Mouse (Mus musculus): ENCODE measurements around the gene BC055324. TPM values are rescaled to one million over a fixed set of nuclear protein-coding genes. Genes with fewer than 3 reads are reported as not detected.

The BC055324 gene
- polyA plus RNA-seq, 1 experiment, result 10.7 TPM

- H3K4me3 ChIP-seq (replicated peaks; ENCODE audit: control insufficient read depth, low read depth, low read length), result no peak overlapping the region
- WGBS, result 69% methylated on average over 1 of the region's 1 CpGs
- no peak for TF ChIP-seq POLR2A (IDR thresholded peaks at IDR 0.05; ENCODE audit: borderline replicate concordance, control insufficient read depth, low read depth, low read length)
- no peak for TF ChIP-seq CTCF (IDR thresholded peaks at IDR 0.05; ENCODE audit: control insufficient read depth, insufficient read depth, low read length)
- no peaks in the 10 kb centered on the region for H3K4me1 ChIP-seq (ENCODE audit: control insufficient read depth, insufficient read depth, low read length)
- no peak overlapping the region for H3K27ac ChIP-seq (ENCODE audit: control insufficient read depth, insufficient read depth, low read depth, low read length, poor library complexity)
These were observed 18.1 kb downstream of the BC055324 start for GRCm38 (mm10) chr1:163976515-163976914.

- no peak overlapping the region for H3K27ac ChIP-seq (ENCODE audit: control insufficient read depth, insufficient read depth, low read depth, low read length, poor library complexity)
- no peak overlapping the region for H3K4me3 ChIP-seq (replicated peaks; ENCODE audit: control insufficient read depth, low read depth, low read length)
- no peaks in the 10 kb centered on the region for H3K4me1 ChIP-seq (ENCODE audit: control insufficient read depth, insufficient read depth, low read length)
- TF ChIP-seq POLR2A (IDR thresholded peaks at IDR 0.05; ENCODE audit: borderline replicate concordance, control insufficient read depth, low read depth, low read length), result no peak
- TF ChIP-seq CTCF (IDR thresholded peaks at IDR 0.05; ENCODE audit: control insufficient read depth, insufficient read depth, low read length), result no peak
- 81% methylated on average over 2 of the region's 2 CpGs for WGBS
These were observed 19.5 kb downstream of the BC055324 start for GRCm38 (mm10) chr1:163975088-163975487.

GRCm38 (mm10) chr1:163974471-163974870 lies 20.1 kb downstream of the BC055324 start:
- no peak for TF ChIP-seq POLR2A (IDR thresholded peaks at IDR 0.05; ENCODE audit: borderline replicate concordance, control insufficient read depth, low read depth, low read length)
- TF ChIP-seq CTCF (IDR thresholded peaks at IDR 0.05; ENCODE audit: control insufficient read depth, insufficient read depth, low read length), result no peak
- Histone ChIP-seq H3K27ac (ENCODE audit: control insufficient read depth, insufficient read depth, low read depth, low read length, poor library complexity) (no peak overlapping the region), H3K4me1 (ENCODE audit: control insufficient read depth, insufficient read depth, low read length) (no peaks in the 10 kb centered on the region), H3K4me3 (replicated peaks; ENCODE audit: control insufficient read depth, low read depth, low read length) (no peak overlapping the region)
- 91% methylated on average over 1 of the region's 1 CpGs for WGBS

GRCm38 (mm10) chr1:163964008-163964689 lies 30.4 kb downstream of the BC055324 start:
- Histone ChIP-seq H3K4me3 (replicated peaks; ENCODE audit: control insufficient read depth, low read depth, low read length) (no peak overlapping the region), H3K27ac (ENCODE audit: control insufficient read depth, insufficient read depth, low read depth, low read length, poor library complexity) (no peak overlapping the region)
- WGBS, result 24% methylated on average over 10 of the region's 10 CpGs

GRCm38 (mm10) chr1:163958036-163958435 lies 36.6 kb downstream of the BC055324 start:
- H3K4me1 ChIP-seq (ENCODE audit: control insufficient read depth, insufficient read depth, low read length), result no peaks in the 10 kb centered on the region
- H3K27ac ChIP-seq (ENCODE audit: control insufficient read depth, insufficient read depth, low read depth, low read length, poor library complexity), result no peak overlapping the region
- H3K4me3 ChIP-seq (replicated peaks; ENCODE audit: control insufficient read depth, low read depth, low read length), result no peak overlapping the region
- no peak for TF ChIP-seq POLR2A (IDR thresholded peaks at IDR 0.05; ENCODE audit: borderline replicate concordance, control insufficient read depth, low read depth, low read length)
- 84% methylated on average over 3 of the region's 3 CpGs for WGBS

More at GRCm38 (mm10) chr1:163964008-163964689, 30.4 kb downstream of the BC055324 start:
- no peak for TF ChIP-seq CTCF (IDR thresholded peaks at IDR 0.05; ENCODE audit: control insufficient read depth, insufficient read depth, low read length)
- H3K4me1 ChIP-seq (ENCODE audit: control insufficient read depth, insufficient read depth, low read length), result peaks cover 2% of the 10 kb centered on the region

- no peak overlapping the region for H3K4me3 ChIP-seq (replicated peaks; ENCODE audit: control insufficient read depth, low read depth, low read length)
- 81% methylated on average over 2 of the region's 2 CpGs for WGBS
- H3K4me1 ChIP-seq (ENCODE audit: control insufficient read depth, insufficient read depth, low read length), result no peaks in the 10 kb centered on the region
- no peak overlapping the region for H3K27ac ChIP-seq (ENCODE audit: control insufficient read depth, insufficient read depth, low read depth, low read length, poor library complexity)
- TF ChIP-seq CTCF (IDR thresholded peaks at IDR 0.05; ENCODE audit: control insufficient read depth, insufficient read depth, low read length), result no peak
- TF ChIP-seq POLR2A (IDR thresholded peaks at IDR 0.05; ENCODE audit: borderline replicate concordance, control insufficient read depth, low read depth, low read length), result no peak
These were observed 41.2 kb downstream of the BC055324 start for GRCm38 (mm10) chr1:163953396-163953795.

GRCm38 (mm10) chr1:163942056-163942455 lies 52.5 kb downstream of the BC055324 start:
- no peak overlapping the region for H3K27ac ChIP-seq (ENCODE audit: control insufficient read depth, insufficient read depth, low read depth, low read length, poor library complexity)
- H3K4me3 ChIP-seq (replicated peaks; ENCODE audit: control insufficient read depth, low read depth, low read length), result no peak overlapping the region
- TF ChIP-seq POLR2A (IDR thresholded peaks at IDR 0.05; ENCODE audit: borderline replicate concordance, control insufficient read depth, low read depth, low read length), result no peak
- TF ChIP-seq CTCF (IDR thresholded peaks at IDR 0.05; ENCODE audit: control insufficient read depth, insufficient read depth, low read length), result no peak
- H3K4me1 ChIP-seq (ENCODE audit: control insufficient read depth, insufficient read depth, low read length), result no peaks in the 10 kb centered on the region
- 87% methylated on average over 6 of the region's 6 CpGs for WGBS

GRCm38 (mm10) chr1:163934591-163934990 lies 60.0 kb downstream of the BC055324 start:
- 81% methylated on average over 2 of the region's 2 CpGs for WGBS
- no peak overlapping the region for H3K4me3 ChIP-seq (replicated peaks; ENCODE audit: control insufficient read depth, low read depth, low read length)
- no peak for TF ChIP-seq CTCF (IDR thresholded peaks at IDR 0.05; ENCODE audit: control insufficient read depth, insufficient read depth, low read length)
- TF ChIP-seq POLR2A (IDR thresholded peaks at IDR 0.05; ENCODE audit: borderline replicate concordance, control insufficient read depth, low read depth, low read length), result no peak
- no peak overlapping the region for H3K27ac ChIP-seq (ENCODE audit: control insufficient read depth, insufficient read depth, low read depth, low read length, poor library complexity)
- no peaks in the 10 kb centered on the region; the same call in 1 of the 2 replicates for H3K4me1 ChIP-seq (ENCODE audit: control insufficient read depth, insufficient read depth, low read length)

GRCm38 (mm10) chr1:163931801-163932200 lies 62.8 kb downstream of the BC055324 start:
- H3K27ac ChIP-seq (ENCODE audit: control insufficient read depth, insufficient read depth, low read depth, low read length, poor library complexity), result no peak overlapping the region
- no peak overlapping the region for H3K4me3 ChIP-seq (replicated peaks; ENCODE audit: control insufficient read depth, low read depth, low read length)
- WGBS, result 76% methylated on average over 8 of the region's 8 CpGs
- no peak for TF ChIP-seq POLR2A (IDR thresholded peaks at IDR 0.05; ENCODE audit: borderline replicate concordance, control insufficient read depth, low read depth, low read length)
- no peak for TF ChIP-seq CTCF (IDR thresholded peaks at IDR 0.05; ENCODE audit: control insufficient read depth, insufficient read depth, low read length)
- no peaks in the 10 kb centered on the region; the same call in 1 of the 2 replicates for H3K4me1 ChIP-seq (ENCODE audit: control insufficient read depth, insufficient read depth, low read length)

Data from bone marrow, adult 2 months (tissue).